Mouse (Mus musculus) cerebellum, postnatal 14 days (tissue): ENCODE results near the gene Ucn3.

Experiments used
- DNase-seq, 2 experiments: peaks; one replicate each; pipeline ENCODE4 v3.0.0; 2021; ENCODE audit warnings: mixed read lengths in 2 of 2

The Ucn3 gene

DNA sequence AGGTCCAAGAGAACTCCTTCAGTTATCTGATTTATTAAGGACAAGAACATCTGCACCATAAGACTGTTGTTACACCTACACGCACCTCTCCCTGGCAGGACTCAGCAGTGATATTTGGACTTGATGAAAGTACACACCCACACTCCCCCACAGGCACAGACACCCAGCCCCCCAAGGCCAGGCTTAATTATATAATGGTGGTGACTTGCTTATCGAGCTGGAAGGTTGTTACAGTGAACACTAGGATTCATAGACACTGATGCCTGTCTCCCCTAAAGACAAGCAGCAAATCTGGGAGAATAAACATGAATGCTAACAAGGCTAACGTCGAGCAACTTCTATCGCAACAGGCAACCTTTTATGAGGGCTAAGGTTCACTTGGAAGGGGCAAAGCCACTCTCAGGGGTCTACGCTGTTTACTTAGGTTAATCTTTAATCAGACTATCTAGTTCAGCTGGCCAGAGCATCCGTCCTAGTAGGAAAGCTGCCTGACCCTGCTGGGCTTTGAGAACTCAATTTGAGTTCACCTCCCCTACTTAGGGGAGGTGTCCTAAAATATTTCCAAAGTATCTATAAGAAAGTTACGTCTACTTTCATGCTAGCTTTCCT lies 53.6 kb downstream of the Ucn3 start:
- DNase-seq: no peak
